Mouse (Mus musculus) midbrain, embryonic 16.5 days (tissue): ENCODE measurements around the gene A930033H14Rik. TPM values are rescaled to one million over a fixed set of nuclear protein-coding genes. Genes with fewer than 3 reads are reported as not detected.
A peak's percentile ranks its signal among the peaks of the same experiment; 100 is the strongest.

ENCODE experiments used
- ATAC-seq: fragments of 200-750 bp; cut with Nextera tagmentation; 2 replicates; pipeline ENCODE4 v1.8.0; 2017; ENCODE audit warnings: moderate TSS enrichment
- H3K27ac ChIP-seq: fragments of 300-500 bp; sonication (generic); 2 replicates; pipeline ENCODE4 v1.5.1; 2014; ENCODE audit warnings: mild to moderate bottlenecking, low read length, mixed read lengths
- H3K27me3 ChIP-seq: fragments of 300-500 bp; sonication (generic); 2 replicates; pipeline ENCODE4 v1.6.1; 2014; ENCODE audit warnings: low read depth, low read length, mixed read lengths; ENCODE audit not compliant: control insufficient read depth, insufficient read depth
- H3K36me3 ChIP-seq: fragments of 300-500 bp; sonication (generic); 2 replicates; pipeline ENCODE4 v1.6.1; 2014; ENCODE audit warnings: mild to moderate bottlenecking, low read length, moderate library complexity, mixed read lengths; ENCODE audit not compliant: control insufficient read depth, insufficient read depth
- H3K4me1 ChIP-seq: fragments of 300-500 bp; sonication (generic); 2 replicates; pipeline ENCODE4 v1.6.1; 2014; ENCODE audit warnings: mild to moderate bottlenecking, low read length, mixed read lengths; ENCODE audit not compliant: control insufficient read depth, insufficient read depth
- H3K4me2 ChIP-seq: fragments of 300-500 bp; sonication (generic); 2 replicates; pipeline ENCODE4 v1.6.1; 2014; ENCODE audit warnings: mild to moderate bottlenecking, low read length, mixed read lengths
- H3K4me3 ChIP-seq: fragments of 300-500 bp; sonication (generic); 2 replicates; pipeline ENCODE4 v1.5.1; 2014; ENCODE audit warnings: low read depth, mild to moderate bottlenecking, low read length, moderate library complexity, mixed read lengths
- H3K9ac ChIP-seq: fragments of 300-500 bp; sonication (generic); 2 replicates; pipeline ENCODE4 v1.6.1; 2014; ENCODE audit warnings: low read depth, low read length, mixed read lengths
- H3K9me3 ChIP-seq: fragments of 300-500 bp; sonication (generic); replicated peaks from 2 replicates; pipeline ENCODE4 v1.6.1; 2014; ENCODE audit warnings: mild to moderate bottlenecking, low read length, mixed read lengths; ENCODE audit not compliant: control insufficient read depth, poor library complexity, severe bottlenecking
- WGBS: fragments of 180-500 bp; shearing (Covaris S2); extraction: QIAGEN DNeasy Blood & Tissue Kit; methylation state at CpG from one replicate; pipeline ENCODE4 v1.1.7; 2014; 5-methylcytosine and 5-hydroxymethylcytosine counted together
- polyA plus RNA-seq: library from polyadenylated mRNA; unstranded; fragments of >200 nt; fragmentation: Nextera tagmentation; extraction: Ambion mirVana; gene quantifications from 2 replicates; pipeline ENCODE4 v1.2.1, GENCODE M21; 2015

The A930033H14Rik gene
- polyA plus RNA-seq, 1 experiment from 2014 or later, result 1.5 TPM

- Histone ChIP-seq H3K4me2 (no peak overlapping the region), H3K36me3 (no peaks in the 10 kb centered on the region), H3K27ac (no peak overlapping the region), H3K4me1 (no peaks in the 10 kb centered on the region), H3K9me3 (no peaks in the 10 kb centered on the region), H3K4me3 (no peak overlapping the region), H3K9ac (no peak overlapping the region), H3K27me3 (no peaks in the 10 kb centered on the region)
- WGBS, result 92% methylated on average over 5 of the region's 5 CpGs
- no peak for ATAC-seq
These were observed 20.6 kb downstream of the A930033H14Rik start for GRCm38 (mm10) chr10:69192266-69192665.

GRCm38 (mm10) chr10:69190434-69191160 is 22.3 kb downstream of the A930033H14Rik start:
- Histone ChIP-seq H3K27ac (no peak overlapping the region), H3K27me3 (no peaks in the 10 kb centered on the region), H3K4me3 (no peak overlapping the region), H3K9ac (no peak overlapping the region), H3K36me3 (no peaks in the 10 kb centered on the region), H3K4me1 (no peaks in the 10 kb centered on the region), H3K9me3 (no peaks in the 10 kb centered on the region), H3K4me2 (no peak overlapping the region)
- ATAC-seq, result no peak
- 86% methylated on average over 10 of the region's 10 CpGs for WGBS

GRCm38 (mm10) chr10:69187773-69188443 is 25.0 kb downstream of the A930033H14Rik start:
- no peak for ATAC-seq
- Histone ChIP-seq H3K4me1 (no peaks in the 10 kb centered on the region), H3K36me3 (no peaks in the 10 kb centered on the region), H3K9me3 (no peaks in the 10 kb centered on the region), H3K4me3 (no peak overlapping the region), H3K9ac (no peak overlapping the region), H3K4me2 (no peak overlapping the region), H3K27ac (no peak overlapping the region), H3K27me3 (no peaks in the 10 kb centered on the region)
- WGBS, result 89% methylated on average over 9 of the region's 9 CpGs

GRCm38 (mm10) chr10:69185894-69186893 is 26.7 kb downstream of the A930033H14Rik start:
- H3K4me2 ChIP-seq, result peak overlapping the region; percentile 39
- no peak overlapping the region for H3K9ac ChIP-seq
- no peaks in the 10 kb centered on the region for H3K9me3 ChIP-seq
- ATAC-seq, result peak; percentile 68
- peak overlapping the region; percentile 11 for H3K4me3 ChIP-seq
- WGBS, result 26% methylated on average over 21 of the region's 21 CpGs
- no peak overlapping the region for H3K27ac ChIP-seq
- H3K4me1 ChIP-seq, result no peaks in the 10 kb centered on the region
- no peaks in the 10 kb centered on the region for H3K27me3 ChIP-seq
- no peaks in the 10 kb centered on the region for H3K36me3 ChIP-seq

- ATAC-seq, result no peak
- WGBS, result 86% methylated on average over 4 of the region's 4 CpGs
- no peaks in the 10 kb centered on the region for H3K36me3 ChIP-seq
These were observed 27.5 kb downstream of the A930033H14Rik start for GRCm38 (mm10) chr10:69185431-69185830.

GRCm38 (mm10) chr10:69184903-69185302 is 28.0 kb downstream of the A930033H14Rik start:
- WGBS, result 95% methylated on average over 4 of the region's 4 CpGs
- H3K4me1 ChIP-seq, result no peaks in the 10 kb centered on the region
- no peak overlapping the region for H3K4me3 ChIP-seq
- H3K9ac ChIP-seq, result no peak overlapping the region
- no peaks in the 10 kb centered on the region for H3K27me3 ChIP-seq
- H3K9me3 ChIP-seq, result no peaks in the 10 kb centered on the region
- no peak overlapping the region for H3K4me2 ChIP-seq
- no peak for ATAC-seq
- H3K36me3 ChIP-seq, result no peaks in the 10 kb centered on the region
- no peak overlapping the region for H3K27ac ChIP-seq

More at GRCm38 (mm10) chr10:69185431-69185830, 27.5 kb downstream of the A930033H14Rik start:
- H3K4me3 ChIP-seq, result no peak overlapping the region
- no peak overlapping the region for H3K9ac ChIP-seq
- H3K4me1 ChIP-seq, result no peaks in the 10 kb centered on the region
- no peaks in the 10 kb centered on the region for H3K9me3 ChIP-seq
- H3K27me3 ChIP-seq, result no peaks in the 10 kb centered on the region
- no peak overlapping the region for H3K4me2 ChIP-seq
- no peak overlapping the region for H3K27ac ChIP-seq

GRCm38 (mm10) chr10:69180997-69181396 is 31.9 kb downstream of the A930033H14Rik start:
- no peaks in the 10 kb centered on the region for H3K36me3 ChIP-seq
- no peak overlapping the region for H3K9ac ChIP-seq
- ATAC-seq, result no peak
- 80% methylated on average over 3 of the region's 3 CpGs for WGBS
- H3K4me3 ChIP-seq, result no peak overlapping the region
- no peak overlapping the region for H3K4me2 ChIP-seq
- H3K9me3 ChIP-seq, result no peaks in the 10 kb centered on the region
- H3K27me3 ChIP-seq, result no peaks in the 10 kb centered on the region
- H3K4me1 ChIP-seq, result no peaks in the 10 kb centered on the region
- H3K27ac ChIP-seq, result no peak overlapping the region

- H3K27ac ChIP-seq, result no peak overlapping the region
- no peaks in the 10 kb centered on the region for H3K27me3 ChIP-seq
- H3K4me1 ChIP-seq, result no peaks in the 10 kb centered on the region
- no peaks in the 10 kb centered on the region for H3K9me3 ChIP-seq
- no peak for ATAC-seq
- no peak overlapping the region for H3K9ac ChIP-seq
- no peak overlapping the region for H3K4me2 ChIP-seq
- WGBS, result 97% methylated on average over 1 of the region's 1 CpGs
- H3K36me3 ChIP-seq, result no peaks in the 10 kb centered on the region
- H3K4me3 ChIP-seq, result no peak overlapping the region
These were observed 33.6 kb downstream of the A930033H14Rik start for GRCm38 (mm10) chr10:69179341-69179740.
